Mouse (Mus musculus) kidney, postnatal 10 days (tissue): ENCODE data around the gene Gm9821.

Experiments used
- DNase-seq: peaks from one replicate; pipeline ENCODE4 v3.0.0; 2021; ENCODE audit warnings: mixed read lengths

The Gm9821 gene

GRCm38 (mm10) chr2:91945483-91945882, at the start of gene Gm9821:
Gene Gm9821, plus strand, starts transcription at chr2:91945703.
- no peak for DNase-seq

- DNase-seq, result no peak
These were observed 47.5 kb upstream of the Gm9821 start for GRCm38 (mm10) chr2:91897968-91898367.

- DNase-seq, result no peak
These were observed 46.4 kb upstream of the Gm9821 start for GRCm38 (mm10) chr2:91899141-91899540.

GRCm38 (mm10) chr2:91900431-91900830, 45.1 kb upstream of the Gm9821 start:
- no peak for DNase-seq

- DNase-seq, result no peak
These were observed 43.2 kb upstream of the Gm9821 start for GRCm38 (mm10) chr2:91902336-91902735.

GRCm38 (mm10) chr2:91903171-91903925, 42.2 kb upstream of the Gm9821 start:
- DNase-seq, result no peak

GRCm38 (mm10) chr2:91904618-91905307, 40.7 kb upstream of the Gm9821 start:
- DNase-seq, result no peak

- DNase-seq, result no peak
These were observed 39.4 kb upstream of the Gm9821 start for GRCm38 (mm10) chr2:91906141-91906540.

- no peak for DNase-seq
These were observed 32.9 kb upstream of the Gm9821 start for GRCm38 (mm10) chr2:91912616-91913015.

- no peak for DNase-seq
These were observed 32.0 kb upstream of the Gm9821 start for GRCm38 (mm10) chr2:91913328-91914110.

- DNase-seq, result no peak
These were observed 29.0 kb upstream of the Gm9821 start for GRCm38 (mm10) chr2:91916346-91916977.

GRCm38 (mm10) chr2:91917096-91917495, 28.4 kb upstream of the Gm9821 start:
- DNase-seq, result no peak

GRCm38 (mm10) chr2:91920130-91920529, 25.4 kb upstream of the Gm9821 start:
- DNase-seq, result no peak

- peak; percentile 92 for DNase-seq
These were observed 24.2 kb upstream of the Gm9821 start for GRCm38 (mm10) chr2:91921181-91921789.

- peak; percentile 83 for DNase-seq
These were observed 23.5 kb upstream of the Gm9821 start for GRCm38 (mm10) chr2:91921790-91922570.

- DNase-seq, result no peak
These were observed 22.7 kb upstream of the Gm9821 start for GRCm38 (mm10) chr2:91922586-91923414.

GRCm38 (mm10) chr2:91923415-91924337, 21.8 kb upstream of the Gm9821 start:
- peak; percentile 86 for DNase-seq

GRCm38 (mm10) chr2:91924726-91925125, 20.8 kb upstream of the Gm9821 start:
- DNase-seq, result no peak

GRCm38 (mm10) chr2:91925442-91925841, 20.1 kb upstream of the Gm9821 start:
- DNase-seq, result no peak

- DNase-seq, result no peak
These were observed 18.6 kb upstream of the Gm9821 start, which contains the start of gene Chrm4 for GRCm38 (mm10) chr2:91926949-91927348. Gene Chrm4, plus strand, starts transcription at chr2:91927249.
